Mouse (Mus musculus) intestine, postnatal 0 days (tissue): ENCODE measurements at regions not wholly inside any gene's neighbourhood (a gene's known extent, or its start where the extent isn't known, plus 50 kb on each side); places are given as distances from the start of the nearest gene placed in this dataset.

Source experiments
- ATAC-seq: fragments of 200-750 bp; cut with Nextera tagmentation; 2 replicates; pipeline ENCODE4 v1.8.0; 2017; ENCODE audit warnings: mild to moderate bottlenecking, moderate TSS enrichment, moderate library complexity
- H3K27ac ChIP-seq: fragments of 300-500 bp; sonication (generic); 2 replicates; pipeline ENCODE4 v1.5.1; 2014; ENCODE audit warnings: mild to moderate bottlenecking, low read depth, low read length, moderate library complexity
- H3K27me3 ChIP-seq: fragments of 300-500 bp; sonication (generic); replicated peaks from 2 replicates; pipeline ENCODE4 v1.6.1; 2014; ENCODE audit warnings: low read length, mixed read lengths; ENCODE audit not compliant: control insufficient read depth, insufficient read depth
- H3K36me3 ChIP-seq: fragments of 300-500 bp; sonication (generic); 2 replicates; pipeline ENCODE4 v1.6.1; 2014; ENCODE audit warnings: mild to moderate bottlenecking, moderate library complexity; ENCODE audit not compliant: control insufficient read depth, insufficient read depth
- H3K4me1 ChIP-seq: fragments of 300-500 bp; sonication (generic); replicated peaks from 2 replicates; pipeline ENCODE4 v1.6.1; 2014; ENCODE audit warnings: antibody characterized with exemption, low read length, mixed read lengths; ENCODE audit not compliant: control insufficient read depth, insufficient read depth
- H3K4me2 ChIP-seq: fragments of 300-500 bp; sonication (generic); replicated peaks from 2 replicates; pipeline ENCODE4 v1.6.1; 2014; ENCODE audit warnings: low read depth, mild to moderate bottlenecking, moderate library complexity
- H3K4me3 ChIP-seq: fragments of 300-500 bp; sonication (generic); 2 replicates; pipeline ENCODE4 v1.5.1; 2014; ENCODE audit warnings: low read depth, low read length
- H3K9ac ChIP-seq: fragments of 300-500 bp; sonication (generic); 2 replicates; pipeline ENCODE4 v1.6.1; 2014; ENCODE audit warnings: mild to moderate bottlenecking, low read depth, low read length
- H3K9me3 ChIP-seq: fragments of 300-500 bp; sonication (generic); 2 replicates; pipeline ENCODE4 v1.6.1; 2016; ENCODE audit warnings: mixed run types; ENCODE audit not compliant: control insufficient read depth
- CTCF ChIP-seq: sonication (generic); IDR thresholded peaks from 2 replicates; pipeline ENCODE4 v1.5.1; 2016; ENCODE audit warnings: low read depth, mild to moderate bottlenecking, control low read depth, antibody characterized with exemption, moderate library complexity
- WGBS: fragments of 180-500 bp; shearing (Covaris S2); extraction: QIAGEN DNeasy Blood & Tissue Kit; methylation state at CpG from one replicate; pipeline ENCODE4 v1.1.7; 2014; 5-methylcytosine and 5-hydroxymethylcytosine counted together

DNA sequence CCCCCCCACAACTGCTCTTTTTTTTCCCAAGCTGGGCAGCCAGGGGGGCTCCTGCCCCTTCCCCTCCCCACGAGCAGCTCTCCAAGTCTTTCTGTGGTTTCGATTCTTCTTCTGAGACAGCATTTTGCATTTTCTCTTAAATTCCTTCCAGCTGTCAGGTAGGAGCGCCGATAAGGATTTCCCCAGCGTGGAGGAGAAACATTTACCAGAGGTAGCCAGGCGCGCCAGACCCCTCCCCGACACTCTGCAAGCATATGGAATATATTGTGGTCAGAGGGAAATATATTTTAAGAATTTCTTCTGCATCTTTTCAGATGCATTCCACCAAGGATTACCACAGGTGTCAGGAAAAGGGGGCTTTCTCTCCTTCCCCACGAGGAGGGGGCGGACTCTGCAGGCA is 111.9 kb downstream of the Tbx5 start:
- H3K9me3 ChIP-seq = no peaks in the 10 kb centered on the region
- ATAC-seq = no peak
- no peaks in the 10 kb centered on the region for H3K36me3 ChIP-seq
- 58% methylated on average over 10 of the region's 10 CpGs for WGBS
- H3K4me2 ChIP-seq = no peak overlapping the region
- H3K9ac ChIP-seq = no peak overlapping the region
- no peaks in the 10 kb centered on the region for H3K27me3 ChIP-seq
- TF ChIP-seq CTCF = no peak
- no peaks in the 10 kb centered on the region for H3K4me1 ChIP-seq
- H3K27ac ChIP-seq = no peak overlapping the region
- H3K4me3 ChIP-seq = no peak overlapping the region

DNA sequence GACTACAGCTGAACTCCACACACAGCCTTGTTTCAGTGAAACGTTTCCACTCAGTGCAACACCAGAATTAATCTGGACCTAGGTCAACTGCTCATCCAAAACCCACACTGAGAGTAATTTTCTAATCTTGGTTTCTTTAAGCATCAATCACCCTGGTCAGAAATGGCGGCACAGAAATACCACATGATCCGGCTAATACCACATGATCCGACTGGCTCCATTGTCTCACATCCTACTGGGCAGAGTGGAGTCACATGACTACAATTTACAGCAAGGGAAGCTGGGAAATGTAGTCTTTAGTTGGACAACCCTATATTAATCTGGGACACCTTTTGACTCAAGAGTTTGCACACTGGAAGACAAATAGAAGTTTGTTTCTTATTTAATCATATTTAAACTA is 115.9 kb downstream of the Tbx5 start:
- TF ChIP-seq CTCF = no peak
- WGBS = 81% methylated on average over 4 of the region's 4 CpGs
- H3K4me2 ChIP-seq = no peak overlapping the region
- H3K27me3 ChIP-seq = no peaks in the 10 kb centered on the region
- no peak overlapping the region for H3K9ac ChIP-seq
- H3K27ac ChIP-seq = no peak overlapping the region
- no peaks in the 10 kb centered on the region for H3K36me3 ChIP-seq
- H3K4me3 ChIP-seq = no peak overlapping the region
- ATAC-seq = no peak
- no peaks in the 10 kb centered on the region for H3K9me3 ChIP-seq
- no peaks in the 10 kb centered on the region for H3K4me1 ChIP-seq

DNA sequence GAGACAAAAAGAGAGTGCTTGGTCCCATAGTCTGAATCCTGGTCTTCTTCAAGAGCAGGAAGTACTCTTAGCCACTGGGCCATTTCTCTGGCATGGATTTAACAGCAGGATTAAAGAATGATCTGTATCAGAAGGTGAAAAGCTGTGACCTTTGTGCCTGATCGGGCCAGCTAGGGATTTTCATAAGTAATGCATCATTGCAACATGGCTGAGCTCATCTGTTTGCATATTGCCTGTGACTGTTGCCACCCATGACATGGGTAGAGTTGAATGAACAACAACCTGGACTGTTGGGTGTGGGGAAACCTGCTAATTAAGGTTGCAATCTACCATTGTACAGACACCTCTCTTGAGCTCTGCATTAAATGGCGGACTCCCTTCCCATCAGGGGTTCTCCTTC is 119.6 kb downstream of the Tbx5 start:
- no peak for TF ChIP-seq CTCF
- Histone ChIP-seq H3K9me3 (no peaks in the 10 kb centered on the region), H3K9ac (no peak overlapping the region), H3K4me3 (no peak overlapping the region), H3K27me3 (no peaks in the 10 kb centered on the region), H3K27ac (no peak overlapping the region), H3K4me2 (no peak overlapping the region), H3K4me1 (no peaks in the 10 kb centered on the region), H3K36me3 (no peaks in the 10 kb centered on the region)
- WGBS = 80% methylated on average over 2 of the region's 2 CpGs
- no peak for ATAC-seq

DNA sequence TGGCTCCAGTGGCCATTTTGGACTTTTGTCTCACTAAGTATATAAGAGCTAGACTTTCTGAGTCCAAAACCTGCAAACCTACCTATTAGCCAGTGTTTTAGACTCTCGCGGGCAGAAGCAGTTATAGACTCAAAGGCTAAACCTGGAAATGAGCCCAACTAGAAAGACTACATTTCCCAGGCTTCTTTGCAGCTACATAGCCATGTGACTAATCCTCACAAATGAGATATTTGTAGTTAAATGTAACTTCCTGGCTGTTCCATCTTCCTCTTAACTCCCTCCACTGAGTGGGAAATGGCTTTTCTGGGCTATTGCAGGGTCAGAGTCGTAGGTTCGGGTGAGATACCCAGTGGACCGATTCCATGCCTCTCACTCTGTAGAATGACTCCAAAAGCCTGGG is 120.7 kb downstream of the Tbx5 start:
- no peaks in the 10 kb centered on the region for H3K27me3 ChIP-seq
- ATAC-seq = no peak

DNA sequence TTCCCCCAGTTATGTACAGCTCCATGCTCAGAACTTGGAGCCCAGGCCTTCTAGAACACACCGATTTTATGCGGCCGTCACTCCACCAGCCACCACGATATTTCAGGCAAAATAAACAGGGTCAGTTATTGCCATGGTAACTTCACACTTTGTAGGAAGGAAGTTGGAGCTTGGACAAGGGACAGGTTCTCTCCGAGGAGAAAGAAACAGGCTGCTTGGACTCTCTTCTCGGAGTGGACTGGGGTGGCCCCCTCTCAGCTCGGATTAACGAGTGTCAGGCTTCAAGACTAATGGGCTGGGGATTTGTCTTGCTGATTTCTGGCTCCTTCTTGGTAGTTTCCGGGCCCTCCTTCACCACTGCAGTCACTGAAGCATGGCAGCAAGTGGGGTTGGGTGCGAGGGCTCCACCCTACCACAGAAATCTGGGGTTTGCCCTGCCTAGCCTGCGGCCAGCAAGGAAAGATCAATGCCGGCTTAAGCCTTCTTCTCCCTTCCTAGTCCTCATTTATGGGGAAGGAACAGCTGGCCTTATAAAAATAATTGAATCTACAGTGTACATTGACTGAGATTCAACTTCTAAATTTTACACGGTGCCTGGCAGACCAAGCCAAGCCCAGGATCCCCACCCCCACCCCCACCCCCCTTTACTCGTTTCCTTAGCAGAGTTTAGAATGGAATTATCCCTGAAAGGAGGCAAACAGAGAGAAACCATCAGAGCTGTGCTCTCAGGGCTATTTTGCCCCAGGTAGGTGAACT is 121.5 kb downstream of the Tbx5 start:
- H3K36me3 ChIP-seq = no peaks in the 10 kb centered on the region
- H3K4me3 ChIP-seq = no peak overlapping the region
- ATAC-seq = no peak
- H3K4me2 ChIP-seq = no peak overlapping the region
- no peak for TF ChIP-seq CTCF
- no peaks in the 10 kb centered on the region for H3K4me1 ChIP-seq
- H3K27ac ChIP-seq = no peak overlapping the region
- 66% methylated on average over 14 of the region's 14 CpGs for WGBS
- no peaks in the 10 kb centered on the region for H3K27me3 ChIP-seq
- H3K9ac ChIP-seq = no peak overlapping the region
- no peaks in the 10 kb centered on the region for H3K9me3 ChIP-seq

More for the DNA sequence above, 120.7 kb downstream of the Tbx5 start:
- Histone ChIP-seq H3K9ac (no peak overlapping the region), H3K4me2 (no peak overlapping the region), H3K9me3 (no peaks in the 10 kb centered on the region), H3K27ac (no peak overlapping the region), H3K4me1 (no peaks in the 10 kb centered on the region), H3K36me3 (no peaks in the 10 kb centered on the region), H3K4me3 (no peak overlapping the region)
- WGBS = 85% methylated on average over 5 of the region's 5 CpGs
- no peak for TF ChIP-seq CTCF

DNA sequence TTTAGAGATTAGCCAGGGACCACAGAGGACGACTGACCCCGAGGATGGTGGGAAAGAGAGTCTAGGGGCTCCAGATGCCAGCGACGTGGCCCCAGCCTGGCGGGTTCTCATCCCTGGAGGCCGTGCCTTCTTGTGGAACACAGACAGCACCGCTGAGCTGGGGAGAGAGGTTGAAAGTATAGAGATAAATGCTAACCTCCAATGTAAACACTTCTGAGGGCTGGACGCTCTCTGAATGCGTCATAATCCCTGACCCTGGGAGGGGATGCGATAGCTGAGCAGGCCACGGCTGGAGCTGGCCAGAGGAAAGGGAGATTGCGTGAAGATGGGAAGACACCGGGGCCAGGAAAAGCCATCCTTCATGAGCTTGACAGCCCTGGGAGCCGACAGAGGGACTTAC is 126.5 kb downstream of the Tbx5 start:
- Histone ChIP-seq H3K4me1 (no peaks in the 10 kb centered on the region), H3K36me3 (no peaks in the 10 kb centered on the region), H3K4me2 (0 out of 2 replicates have a peak overlapping the region, but pooled peaks have one; percentile 35), H3K9me3 (no peaks in the 10 kb centered on the region), H3K27me3 (no peaks in the 10 kb centered on the region), H3K9ac (no peak overlapping the region), H3K4me3 (no peak overlapping the region), H3K27ac (no peak overlapping the region)
- 12% methylated on average over 14 of the region's 14 CpGs for WGBS
- TF ChIP-seq CTCF = no peak
- no peak for ATAC-seq
